Mouse (Mus musculus): ENCODE measurements around the gene Gtf3a. TPM values are rescaled to one million over a fixed set of nuclear protein-coding genes. Genes with fewer than 3 reads are reported as not detected.

Gene Gtf3a
- 107 and 114 TPM in 2 replicates for polyA plus RNA-seq (2016; fragmentation: Nextera tagmentation; extraction: Ambion mirVana)

GRCm38 (mm10) chr5:146948508-146949088, at the start of gene Gtf3a:
TSS of gene Gtf3a (plus strand) at chr5:146948657.
- H3K4me1 ChIP-seq = peaks cover 16% of the 10 kb centered on the region
- H3K9ac ChIP-seq = peak within 1 kb of the TSS; percentile 85
- peak; percentile 92 for ATAC-seq (ENCODE audit: low FRiP score)
- peak within 1 kb of the TSS; percentile 92 for H3K4me2 ChIP-seq
- H3K36me3 ChIP-seq (replicated peaks) = peaks cover 33% of the 10 kb centered on the region
- under 1% methylated on average over 62 of the region's 62 CpGs for WGBS
- peak within 1 kb of the TSS; percentile 70 for H3K4me3 ChIP-seq (replicated peaks)
- peaks cover 3% of the 10 kb centered on the region; the same call in 1 of the 2 replicates for H3K9me3 ChIP-seq
- peak within 1 kb of the TSS; percentile 69 for H3K27ac ChIP-seq
- no peaks in the 10 kb centered on the region for H3K27me3 ChIP-seq

- Histone ChIP-seq H3K4me2 (no peak overlapping the region), H3K9me3 (no peaks in the 10 kb centered on the region), H3K27ac (no peak overlapping the region), H3K4me1 (no peaks in the 10 kb centered on the region), H3K4me3 (replicated peaks) (no peak overlapping the region), H3K27me3 (no peaks in the 10 kb centered on the region), H3K9ac (no peak overlapping the region), H3K36me3 (replicated peaks) (no peaks in the 10 kb centered on the region)
- WGBS = 49% methylated on average over 7 of the region's 7 CpGs
- no peak for ATAC-seq (ENCODE audit: low FRiP score)
Observed at GRCm38 (mm10) chr5:146900331-146900730, 48.1 kb upstream of the Gtf3a start.

- ATAC-seq (ENCODE audit: low FRiP score) = no peak
- no peak overlapping the region for H3K27ac ChIP-seq
- no peaks in the 10 kb centered on the region for H3K9me3 ChIP-seq
- WGBS = 89% methylated on average over 2 of the region's 2 CpGs
- H3K9ac ChIP-seq = no peak overlapping the region
- H3K4me3 ChIP-seq (replicated peaks) = no peak overlapping the region
- H3K4me2 ChIP-seq = no peak overlapping the region
- no peaks in the 10 kb centered on the region for H3K36me3 ChIP-seq (replicated peaks)
- H3K27me3 ChIP-seq = no peaks in the 10 kb centered on the region
- H3K4me1 ChIP-seq = peaks cover 3% of the 10 kb centered on the region; the same call in 1 of the 2 replicates
Observed at GRCm38 (mm10) chr5:146901501-146901900, 47.0 kb upstream of the Gtf3a start.

GRCm38 (mm10) chr5:146904404-146904803, 44.1 kb upstream of the Gtf3a start:
- WGBS = 41% methylated on average over 8 of the region's 8 CpGs
- ATAC-seq (ENCODE audit: low FRiP score) = peak; percentile 78

GRCm38 (mm10) chr5:146905486-146906172, 42.8 kb upstream of the Gtf3a start:
- H3K27me3 ChIP-seq = peaks cover 12% of the 10 kb centered on the region
- peaks cover 3% of the 10 kb centered on the region; the same call in 1 of the 2 replicates for H3K4me1 ChIP-seq
- H3K9me3 ChIP-seq = no peaks in the 10 kb centered on the region
- no peak overlapping the region for H3K9ac ChIP-seq
- no peak overlapping the region for H3K4me3 ChIP-seq (replicated peaks)
- no peaks in the 10 kb centered on the region for H3K36me3 ChIP-seq (replicated peaks)
- WGBS = 28% methylated on average over 14 of the region's 14 CpGs
- no peak overlapping the region for H3K27ac ChIP-seq
- ATAC-seq (ENCODE audit: low FRiP score) = peak; percentile 62; the same call in 1 of the 2 replicates
- H3K4me2 ChIP-seq = peak overlapping the region; percentile 21

More at GRCm38 (mm10) chr5:146904404-146904803, 44.1 kb upstream of the Gtf3a start:
- Histone ChIP-seq H3K4me3 (replicated peaks) (no peak overlapping the region), H3K36me3 (replicated peaks) (no peaks in the 10 kb centered on the region), H3K9me3 (no peaks in the 10 kb centered on the region), H3K4me1 (peaks cover 3% of the 10 kb centered on the region; the same call in 1 of the 2 replicates), H3K27me3 (peaks cover 12% of the 10 kb centered on the region), H3K4me2 (no peak overlapping the region), H3K9ac (no peak overlapping the region), H3K27ac (no peak overlapping the region)

GRCm38 (mm10) chr5:146907533-146907932, 40.9 kb upstream of the Gtf3a start:
- no peak overlapping the region for H3K4me3 ChIP-seq (replicated peaks)
- WGBS = 60% methylated on average over 5 of the region's 5 CpGs
- peaks cover 3% of the 10 kb centered on the region; the same call in 1 of the 2 replicates for H3K4me1 ChIP-seq
- no peak overlapping the region for H3K4me2 ChIP-seq
- ATAC-seq (ENCODE audit: low FRiP score) = no peak
- H3K9ac ChIP-seq = no peak overlapping the region
- no peaks in the 10 kb centered on the region for H3K36me3 ChIP-seq (replicated peaks)
- H3K27ac ChIP-seq = no peak overlapping the region
- H3K27me3 ChIP-seq = peaks cover 15% of the 10 kb centered on the region
- no peaks in the 10 kb centered on the region for H3K9me3 ChIP-seq

- 55% methylated on average over 11 of the region's 11 CpGs for WGBS
- Histone ChIP-seq H3K27me3 (peaks cover 21% of the 10 kb centered on the region), H3K4me1 (peaks cover 3% of the 10 kb centered on the region; the same call in 1 of the 2 replicates), H3K27ac (no peak overlapping the region), H3K36me3 (replicated peaks) (no peaks in the 10 kb centered on the region), H3K9ac (no peak overlapping the region), H3K9me3 (no peaks in the 10 kb centered on the region), H3K4me2 (no peak overlapping the region), H3K4me3 (replicated peaks) (no peak overlapping the region)
- ATAC-seq (ENCODE audit: low FRiP score) = no peak
Observed at GRCm38 (mm10) chr5:146908629-146909028, 39.8 kb upstream of the Gtf3a start.

GRCm38 (mm10) chr5:146912206-146912605, 36.3 kb upstream of the Gtf3a start:
- Histone ChIP-seq H3K27ac (no peak overlapping the region), H3K4me3 (replicated peaks) (no peak overlapping the region), H3K4me2 (no peak overlapping the region), H3K9me3 (no peaks in the 10 kb centered on the region), H3K36me3 (replicated peaks) (no peaks in the 10 kb centered on the region), H3K4me1 (no peaks in the 10 kb centered on the region), H3K9ac (no peak overlapping the region), H3K27me3 (peaks cover 36% of the 10 kb centered on the region)
- ATAC-seq (ENCODE audit: low FRiP score) = no peak
- WGBS = 31% methylated on average over 9 of the region's 9 CpGs

GRCm38 (mm10) chr5:146913355-146913754, 35.1 kb upstream of the Gtf3a start:
- H3K27me3 ChIP-seq = peaks cover 25% of the 10 kb centered on the region; the same call in 1 of the 2 replicates
- no peak overlapping the region for H3K9ac ChIP-seq
- no peak overlapping the region for H3K4me2 ChIP-seq
- H3K27ac ChIP-seq = no peak overlapping the region
- no peak overlapping the region for H3K4me3 ChIP-seq (replicated peaks)
- ATAC-seq (ENCODE audit: low FRiP score) = no peak
- no peaks in the 10 kb centered on the region for H3K4me1 ChIP-seq
- H3K9me3 ChIP-seq = no peaks in the 10 kb centered on the region
- H3K36me3 ChIP-seq (replicated peaks) = no peaks in the 10 kb centered on the region
- 86% methylated on average over 7 of the region's 7 CpGs for WGBS

GRCm38 (mm10) chr5:146914088-146914766, 34.2 kb upstream of the Gtf3a start:
- peaks cover 27% of the 10 kb centered on the region; the same call in 1 of the 2 replicates for H3K27me3 ChIP-seq
- peak; percentile 58; the same call in 1 of the 2 replicates for ATAC-seq (ENCODE audit: low FRiP score)
- no peaks in the 10 kb centered on the region for H3K36me3 ChIP-seq (replicated peaks)
- H3K9ac ChIP-seq = no peak overlapping the region
- no peak overlapping the region for H3K4me3 ChIP-seq (replicated peaks)
- no peak overlapping the region for H3K4me2 ChIP-seq
- 29% methylated on average over 9 of the region's 9 CpGs for WGBS
- H3K4me1 ChIP-seq = no peaks in the 10 kb centered on the region
- H3K27ac ChIP-seq = no peak overlapping the region
- no peaks in the 10 kb centered on the region for H3K9me3 ChIP-seq

- Histone ChIP-seq H3K27ac (no peak overlapping the region), H3K4me2 (no peak overlapping the region), H3K4me3 (replicated peaks) (no peak overlapping the region), H3K36me3 (replicated peaks) (no peaks in the 10 kb centered on the region), H3K4me1 (peaks cover 15% of the 10 kb centered on the region), H3K27me3 (peaks cover 43% of the 10 kb centered on the region; the same call in 1 of the 2 replicates), H3K9ac (no peak overlapping the region), H3K9me3 (no peaks in the 10 kb centered on the region)
- ATAC-seq (ENCODE audit: low FRiP score) = no peak
- 75% methylated on average over 8 of the region's 8 CpGs for WGBS
Observed at GRCm38 (mm10) chr5:146916273-146916672, 32.2 kb upstream of the Gtf3a start.

GRCm38 (mm10) chr5:146916806-146917205, 31.7 kb upstream of the Gtf3a start:
- Histone ChIP-seq H3K27me3 (peaks cover 44% of the 10 kb centered on the region; the same call in 1 of the 2 replicates), H3K36me3 (replicated peaks) (no peaks in the 10 kb centered on the region)
- WGBS = 41% methylated on average over 6 of the region's 6 CpGs

More at GRCm38 (mm10) chr5:146916806-146917205, 31.7 kb upstream of the Gtf3a start:
- no peaks in the 10 kb centered on the region for H3K9me3 ChIP-seq
- no peak overlapping the region for H3K9ac ChIP-seq
- no peak overlapping the region for H3K4me3 ChIP-seq (replicated peaks)
- H3K4me2 ChIP-seq = no peak overlapping the region
- no peak for ATAC-seq (ENCODE audit: low FRiP score)
- no peak overlapping the region for H3K27ac ChIP-seq
- H3K4me1 ChIP-seq = peaks cover 15% of the 10 kb centered on the region
